Mouse (Mus musculus): ENCODE results near the gene Atg101.

Gene Atg101

DNA sequence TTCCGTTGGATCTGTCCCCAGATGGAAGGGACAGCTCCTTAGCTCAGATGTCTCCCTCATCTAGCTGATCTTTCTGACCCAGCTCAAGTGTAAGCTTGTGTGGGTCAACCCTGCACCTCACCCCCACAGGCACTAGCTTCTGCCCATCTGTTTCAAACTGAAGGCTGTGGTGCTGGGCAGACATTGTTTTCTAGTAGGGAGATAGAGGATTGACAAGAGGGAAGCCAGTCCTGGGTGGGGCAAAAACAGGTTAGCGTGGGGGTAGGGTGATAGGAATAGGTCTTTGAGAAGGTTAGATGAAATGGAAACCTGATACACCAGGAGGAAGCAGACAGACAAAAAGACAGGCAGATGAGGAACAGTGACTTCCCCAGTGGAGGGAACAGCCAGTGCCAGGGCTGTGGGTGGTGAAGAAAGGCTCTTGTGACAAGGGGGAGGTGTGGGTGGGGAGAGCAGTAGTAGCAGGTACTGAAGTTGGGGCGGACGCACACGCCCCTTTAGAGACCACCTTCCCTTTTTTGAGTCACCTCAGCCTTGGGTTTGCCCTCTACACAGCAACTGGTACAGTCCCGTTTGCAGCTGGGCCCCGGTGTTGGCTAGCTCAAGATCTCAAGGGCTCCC, 28.1 kb upstream of the Atg101 start:
- DNase-seq (ENCODE audit: low spot score) = no peak

GRCm38 (mm10) chr15:101256463-101257206, 27.4 kb upstream of the Atg101 start:
- no peak for DNase-seq (ENCODE audit: low spot score)

DNA sequence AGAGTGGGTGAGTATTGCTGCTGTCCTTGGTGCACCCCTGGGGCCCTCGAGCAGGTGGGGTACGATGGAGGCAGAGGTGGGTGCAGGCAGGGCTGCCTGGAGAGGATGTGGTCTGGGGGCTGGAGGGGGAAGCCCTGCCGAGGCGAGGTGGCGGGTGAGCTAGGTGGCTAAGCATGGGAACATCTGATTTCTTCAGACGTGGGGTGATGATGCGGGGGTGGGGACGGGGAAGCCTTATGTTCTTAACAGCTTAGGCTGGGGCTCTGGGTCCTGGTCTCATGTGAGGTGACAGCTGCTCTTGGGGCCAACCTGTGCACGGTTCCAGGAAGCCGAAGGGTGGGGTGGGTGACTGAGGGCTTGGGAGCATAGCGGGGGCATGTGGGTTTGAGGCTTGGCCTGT, 25.7 kb upstream of the Atg101 start:
- DNase-seq (ENCODE audit: low spot score) = no peak

DNA sequence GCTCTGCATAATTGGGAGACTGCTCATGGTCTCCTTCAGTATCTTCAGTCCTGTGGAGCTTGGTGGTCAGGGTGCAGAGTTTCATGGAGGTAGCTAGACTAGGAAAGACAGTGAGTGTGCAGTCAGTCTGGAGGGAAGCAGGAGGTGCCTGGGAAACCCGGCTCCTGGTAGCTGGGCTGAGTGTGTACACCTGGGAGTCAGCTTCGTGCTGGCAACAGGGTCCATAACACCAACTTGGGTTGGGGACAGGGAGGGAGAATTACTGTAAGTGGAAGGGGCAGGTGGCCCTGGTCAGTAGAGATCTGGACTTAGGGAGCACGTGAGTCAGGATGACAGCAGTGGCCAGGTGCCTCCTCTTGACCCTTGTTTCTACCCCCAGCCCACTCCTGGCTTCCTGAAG, 24.1 kb upstream of the Atg101 start:
- DNase-seq (ENCODE audit: low spot score) = no peak

DNA sequence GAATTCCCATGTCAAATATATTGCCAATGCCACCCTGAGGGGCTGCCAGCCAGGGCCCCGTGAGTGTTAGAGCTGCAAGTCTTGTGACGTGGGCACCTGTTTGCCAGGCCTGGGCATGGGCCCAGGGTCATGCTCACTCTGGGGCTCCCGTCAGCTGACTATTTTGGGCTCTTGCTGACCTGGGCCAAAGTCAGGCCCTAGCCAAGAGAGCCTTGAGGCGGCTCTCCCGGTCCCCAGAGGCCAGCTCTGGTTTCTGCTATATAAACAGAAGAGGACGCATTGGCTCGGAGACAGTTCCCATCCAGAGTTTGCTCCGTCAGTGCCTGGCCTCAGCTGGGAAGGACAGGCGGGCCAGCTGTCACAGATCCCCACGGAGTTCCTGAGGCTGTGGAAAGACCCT, 23.7 kb upstream of the Atg101 start:
- peak; percentile 50 for DNase-seq (ENCODE audit: low spot score)

- DNase-seq (ENCODE audit: low spot score) = no peak
Observed at GRCm38 (mm10) chr15:101260874-101261622, 23.0 kb upstream of the Atg101 start.

- no peak for DNase-seq (ENCODE audit: low spot score)
Observed at GRCm38 (mm10) chr15:101262502-101262901, 21.6 kb upstream of the Atg101 start.

DNA sequence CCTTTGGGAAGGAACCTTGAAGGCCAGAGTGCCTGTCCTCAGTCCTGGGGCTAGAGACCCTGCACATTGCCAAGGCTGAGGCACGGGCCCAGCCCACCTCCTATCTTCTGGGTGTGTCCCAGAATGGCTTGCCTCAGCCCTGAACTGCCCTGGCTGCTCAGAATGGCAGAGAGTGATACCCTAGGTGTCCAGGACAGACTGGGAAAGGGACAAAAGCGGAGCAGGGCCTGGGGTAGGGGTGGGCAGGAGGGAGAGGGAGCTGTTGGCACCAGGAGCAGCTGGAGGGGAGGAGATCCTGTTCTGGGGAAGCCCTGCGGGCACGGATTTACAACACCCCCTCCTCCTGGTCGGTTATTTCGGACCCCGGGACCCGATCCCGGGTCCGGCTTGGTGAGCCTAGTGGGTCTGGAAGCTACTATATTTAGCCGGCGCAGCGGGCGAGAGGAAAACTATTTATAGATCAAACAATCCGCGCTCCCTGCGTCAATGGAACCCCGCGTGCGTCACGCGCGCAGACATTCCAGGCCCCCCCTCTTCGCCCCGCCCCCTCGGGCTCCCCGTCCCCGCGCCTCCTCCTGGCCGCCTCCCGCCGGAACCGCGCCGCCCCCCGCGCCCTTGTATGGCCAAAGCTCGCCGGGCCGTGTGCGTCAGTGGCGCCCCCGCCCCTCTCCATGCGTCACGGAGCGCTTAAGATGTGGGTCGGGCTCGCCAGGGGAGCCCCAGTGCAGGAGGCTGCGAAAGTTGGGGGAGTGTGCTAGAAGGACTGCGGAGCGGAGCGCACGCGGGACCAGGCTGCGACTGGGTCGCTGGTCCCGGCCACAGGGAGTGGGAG, 17.7 kb upstream of the Atg101 start:
- DNase-seq (ENCODE audit: low spot score) = peak; percentile 95

DNA sequence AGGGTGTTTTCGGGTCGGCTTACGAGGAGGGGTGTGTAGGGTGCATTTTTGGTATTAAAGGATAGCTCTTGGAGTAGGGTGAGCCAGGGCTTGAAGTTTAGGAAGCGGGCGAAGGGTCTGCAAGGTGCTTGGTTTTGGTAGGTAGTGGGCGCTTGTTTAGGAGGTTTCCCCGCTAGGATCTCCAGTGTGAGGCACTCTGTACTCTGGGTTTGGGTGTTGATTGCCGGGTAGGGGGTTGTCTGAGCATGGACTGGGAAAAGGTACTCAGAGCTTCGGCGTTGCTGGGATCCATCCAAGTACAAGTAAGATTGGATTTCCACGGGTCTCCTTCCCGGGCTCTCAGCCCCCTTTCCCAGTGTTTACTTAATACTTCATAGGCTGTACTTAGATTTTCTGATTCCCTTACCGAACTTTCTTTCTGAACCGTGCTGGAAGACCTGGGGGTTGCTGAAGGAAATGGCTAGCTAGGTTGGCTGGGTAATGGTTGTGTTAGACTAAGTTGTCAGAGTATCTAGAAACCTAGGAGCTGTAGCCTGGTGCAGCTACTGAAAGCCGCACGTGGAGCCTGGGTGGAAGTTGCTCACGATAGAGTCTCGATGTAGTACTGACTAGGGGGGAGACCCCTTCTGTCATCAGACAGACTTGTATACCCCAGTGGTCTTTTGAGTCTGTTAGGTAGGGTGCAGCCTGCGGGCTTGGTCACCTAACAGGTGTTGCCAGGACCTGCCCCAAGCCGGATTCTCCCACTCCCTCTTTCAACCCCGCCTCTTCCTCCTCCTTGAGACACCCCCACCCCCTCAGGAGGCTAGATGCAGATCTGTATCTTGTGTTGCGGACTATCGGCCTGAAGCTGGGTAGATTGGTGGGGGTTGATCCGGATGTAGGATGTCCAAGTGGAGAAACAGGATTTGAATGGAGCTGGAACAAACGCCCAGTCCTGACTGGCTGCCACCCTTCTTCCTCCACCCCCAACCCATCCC, 16.7 kb upstream of the Atg101 start:
- no peak for DNase-seq (ENCODE audit: low spot score)

GRCm38 (mm10) chr15:101270101-101270820, 13.8 kb upstream of the Atg101 start:
- DNase-seq (ENCODE audit: low spot score) = no peak

GRCm38 (mm10) chr15:101271107-101271506, 13.0 kb upstream of the Atg101 start:
- DNase-seq (ENCODE audit: low spot score) = no peak

GRCm38 (mm10) chr15:101271513-101271912, 12.6 kb upstream of the Atg101 start:
- no peak for DNase-seq (ENCODE audit: low spot score)

GRCm38 (mm10) chr15:101274380-101274779, 9.7 kb upstream of the Atg101 start:
- DNase-seq (ENCODE audit: low spot score) = no peak

DNA sequence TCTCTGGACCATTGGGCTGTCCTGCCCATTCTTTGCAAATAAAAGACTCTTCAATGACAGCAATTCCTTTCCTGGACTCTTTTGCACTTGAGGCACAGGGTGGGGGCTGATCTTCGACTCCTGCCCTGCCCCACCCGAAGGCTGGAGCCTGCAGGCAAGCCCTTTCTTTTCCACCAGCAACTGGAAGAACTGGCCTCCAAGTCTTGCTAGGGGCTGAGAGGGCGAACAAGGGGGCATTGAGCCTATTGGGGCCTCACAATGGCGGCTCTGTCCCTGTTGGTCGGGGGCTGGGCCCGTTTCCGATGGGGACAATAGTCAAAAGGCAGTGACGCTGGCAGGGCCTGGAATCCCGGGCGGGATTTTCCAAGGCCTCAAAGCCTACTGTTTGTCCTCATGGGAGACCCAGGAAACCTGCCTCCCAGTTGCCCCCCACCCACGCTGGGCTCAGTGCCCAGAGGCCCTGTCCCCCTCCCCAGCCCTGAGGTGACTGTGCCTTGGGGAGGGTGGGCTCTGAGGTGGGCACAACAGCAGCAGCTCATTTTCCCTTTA, 6.6 kb upstream of the Atg101 start:
- DNase-seq (ENCODE audit: low spot score) = no peak

- no peak for DNase-seq (ENCODE audit: low spot score)
Observed at GRCm38 (mm10) chr15:101278589-101278988, 5.5 kb upstream of the Atg101 start.

DNA sequence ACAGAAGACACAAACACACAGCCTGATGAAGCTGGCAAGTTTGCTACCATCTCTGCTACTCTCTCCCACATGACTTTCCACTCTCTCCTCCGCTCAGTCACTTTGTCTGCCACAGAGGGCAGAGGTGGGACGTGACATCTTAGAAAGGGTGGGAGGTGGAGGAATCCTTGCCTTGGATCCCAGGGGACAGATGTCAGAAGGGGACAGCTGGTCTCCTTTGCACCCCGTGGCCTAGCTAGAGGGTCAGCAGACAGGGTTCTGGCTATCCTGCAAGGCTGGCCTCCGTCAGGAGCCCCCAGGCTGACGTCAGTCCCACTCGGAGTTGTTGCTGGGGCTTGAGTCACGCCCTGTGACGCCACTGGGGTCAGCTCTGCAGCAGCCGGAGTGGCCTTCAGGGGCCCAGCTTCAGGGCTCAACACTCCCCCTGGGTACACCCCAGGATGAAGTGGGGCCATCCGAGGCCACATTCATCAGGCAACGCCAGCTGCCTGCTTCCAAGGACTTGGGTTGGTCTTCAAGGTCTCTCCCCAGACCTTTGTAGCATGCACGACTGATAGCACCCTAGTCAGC, 4.6 kb upstream of the Atg101 start:
- peak; percentile 74 for DNase-seq (ENCODE audit: low spot score)

DNA sequence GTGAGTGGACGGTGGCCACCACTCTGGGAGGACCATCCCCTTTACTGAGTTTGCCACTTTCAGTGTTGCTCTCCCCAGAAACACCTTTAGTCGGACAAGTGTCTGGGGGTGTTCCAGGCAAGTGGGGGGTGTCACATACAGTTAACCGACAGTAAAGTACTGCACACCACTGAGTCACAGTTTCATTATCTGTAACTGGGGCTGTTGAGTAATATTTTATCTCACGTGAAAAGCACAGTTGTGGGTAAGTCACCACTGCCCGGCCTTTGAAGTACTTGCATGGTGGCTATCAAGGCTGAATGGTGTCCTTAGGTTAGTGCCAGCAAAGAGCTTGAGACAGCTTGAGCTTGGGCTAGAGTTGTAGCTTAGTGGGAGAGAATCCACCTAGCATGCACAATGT, 1.6 kb upstream of the Atg101 start:
- DNase-seq (ENCODE audit: low spot score) = no peak

DNA sequence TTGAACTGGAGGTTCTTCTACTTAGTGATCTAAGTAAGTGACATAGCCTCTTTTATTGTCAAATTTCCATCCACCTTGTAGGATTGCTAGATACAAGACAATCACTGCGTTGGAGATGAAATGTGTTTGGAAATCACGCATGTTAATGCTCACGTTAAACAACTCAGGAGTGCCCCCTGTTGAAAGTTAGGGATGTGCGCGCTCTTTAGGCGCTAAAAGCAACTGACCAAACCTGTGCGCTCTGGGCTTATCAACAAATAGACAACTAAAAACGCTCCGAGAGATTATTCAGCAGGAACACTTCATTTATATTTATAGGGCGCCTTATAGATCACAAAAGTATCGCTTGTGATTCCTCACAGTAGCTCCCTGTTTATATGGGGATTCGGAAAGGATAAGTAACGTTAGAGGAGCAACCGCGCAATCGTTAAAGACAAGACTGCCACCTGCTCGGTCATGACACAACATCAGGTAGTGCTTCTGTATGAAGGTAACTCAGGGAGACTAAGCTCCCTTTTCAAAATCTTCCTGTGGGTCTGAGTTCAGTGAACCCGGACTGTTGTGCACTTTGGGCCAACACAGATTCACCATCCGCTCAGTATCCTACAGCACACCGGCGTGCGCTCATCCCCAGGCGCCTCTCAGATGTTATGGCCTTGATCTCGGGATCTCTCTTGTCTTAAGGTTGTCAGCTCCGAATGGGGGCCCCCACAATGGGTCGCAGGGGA, 725 bp upstream of the Atg101 start:
- no peak for DNase-seq (ENCODE audit: low spot score)

All from ovary, postnatal 36 days (tissue).